8 mouse cellular contexts compared by ENCODE assay signal in genomic region chr4:130665176-130665575, GRCm38 (mm10). TPM values are rescaled to one million over a fixed set of nuclear protein-coding genes. Genes with fewer than 3 reads are reported as not detected.
A peak's percentile ranks its signal among the peaks of the same experiment; 100 is the strongest.
DNase-seq lines count a peak whose midpoint lies in the region; ATAC-seq and TF ChIP-seq lines count a peak whose summit lies in the region.

No protein-coding gene starts in this region.

- peak overlapping the region; percentile 70 for H3K4me2 ChIP-seq in forebrain, postnatal 0 days (ENCODE audit: low read depth)
- H3K4me2 ChIP-seq in liver, embryonic 13.5 days = peak overlapping the region; percentile 72
- H3K4me2 ChIP-seq in stomach, embryonic 16.5 days (ENCODE audit: low read depth, low read length) = peak overlapping the region; percentile 77

- H3K9ac ChIP-seq in forebrain, postnatal 0 days = no peak overlapping the region
- peak overlapping the region; percentile 99 for H3K9ac ChIP-seq in liver, embryonic 13.5 days
- no peak overlapping the region for H3K9ac ChIP-seq in stomach, embryonic 16.5 days (ENCODE audit: low read length)

- H3K36me3 ChIP-seq in megakaryocyte, embryonic 14.5 days (replicated peaks; ENCODE audit: low read length) = peaks cover 16% of the 10 kb centered on the region
- peaks cover 3% of the 10 kb centered on the region; the same call in 1 of the 2 replicates for H3K36me3 ChIP-seq in forebrain, postnatal 0 days (ENCODE audit: insufficient read depth)
- peaks cover 16% of the 10 kb centered on the region for H3K36me3 ChIP-seq in liver, embryonic 13.5 days
- H3K36me3 ChIP-seq in stomach, embryonic 16.5 days (ENCODE audit: control insufficient read depth, insufficient read depth, low read length) = no peaks in the 10 kb centered on the region

- no peaks in the 10 kb centered on the region for H3K27me3 ChIP-seq in megakaryocyte, embryonic 14.5 days (replicated peaks)
- H3K27me3 ChIP-seq in forebrain, postnatal 0 days (ENCODE audit: insufficient read depth, low read length) = no peaks in the 10 kb centered on the region
- H3K27me3 ChIP-seq in liver, embryonic 13.5 days = no peaks in the 10 kb centered on the region
- no peaks in the 10 kb centered on the region for H3K27me3 ChIP-seq in stomach, embryonic 16.5 days (ENCODE audit: control insufficient read depth, insufficient read depth, low read length)

- H3K27ac ChIP-seq in forebrain, postnatal 0 days (ENCODE audit: low read depth, low read length) = no peak overlapping the region
- peak overlapping the region; percentile 95 for H3K27ac ChIP-seq in liver, embryonic 13.5 days
- H3K27ac ChIP-seq in stomach, embryonic 16.5 days (ENCODE audit: low read length) = no peak overlapping the region

- peaks cover 57% of the 10 kb centered on the region for H3K4me1 ChIP-seq in megakaryocyte, embryonic 14.5 days
- H3K4me1 ChIP-seq in forebrain, postnatal 0 days (ENCODE audit: insufficient read depth) = peaks cover 28% of the 10 kb centered on the region
- peaks cover 70% of the 10 kb centered on the region for H3K4me1 ChIP-seq in liver, embryonic 13.5 days (replicated peaks)
- peaks cover 27% of the 10 kb centered on the region for H3K4me1 ChIP-seq in stomach, embryonic 16.5 days (ENCODE audit: control insufficient read depth, insufficient read depth, low read length)

- ATAC-seq in megakaryocyte, adult 5-6 weeks (ENCODE audit: poor library complexity, severe bottlenecking) = no peak
- ATAC-seq in forebrain, postnatal 0 days = no peak
- no peak for ATAC-seq in liver, embryonic 13.5 days (ENCODE audit: low read depth)
- ATAC-seq in stomach, embryonic 16.5 days (ENCODE audit: insufficient read depth, low FRiP score) = no peak

- H3K9me3 ChIP-seq in megakaryocyte, embryonic 14.5 days = no peaks in the 10 kb centered on the region
- no peaks in the 10 kb centered on the region for H3K9me3 ChIP-seq in forebrain, postnatal 0 days (ENCODE audit: low read length)
- no peaks in the 10 kb centered on the region for H3K9me3 ChIP-seq in liver, embryonic 13.5 days (replicated peaks)
- no peaks in the 10 kb centered on the region for H3K9me3 ChIP-seq in stomach, embryonic 16.5 days (replicated peaks; ENCODE audit: control insufficient read depth, low read length)

- peak overlapping the region; percentile 97 for H3K4me3 ChIP-seq in megakaryocyte, embryonic 14.5 days (replicated peaks)
- H3K4me3 ChIP-seq in forebrain, postnatal 0 days (ENCODE audit: low read depth, low read length) = no peak overlapping the region
- H3K4me3 ChIP-seq in liver, embryonic 13.5 days (replicated peaks) = peak overlapping the region; percentile 98
- H3K4me3 ChIP-seq in stomach, embryonic 16.5 days (replicated peaks; ENCODE audit: low read length) = peak overlapping the region; percentile 19

- TF ChIP-seq CTCF in forebrain, postnatal 0 days (IDR thresholded peaks at IDR 0.05; ENCODE audit: low read depth) = no peak

- DNase-seq in forebrain, postnatal 0 days = no peak
- DNase-seq in liver, embryonic 13.5 days = no peak
- no peak for DNase-seq in cerebellum, adult 9-11 months
- no peak for DNase-seq in layer of hippocampus, adult 9-10 months (ENCODE audit: low spot score)
- no peak for DNase-seq in layer of hippocampus, adult 8-10 months (ENCODE audit: low spot score in 2 of 2)

- WGBS in forebrain, postnatal 0 days = 3% methylated on average over 1 of the region's 1 CpGs
- 0% methylated on average over 1 of the region's 1 CpGs for WGBS in liver, embryonic 13.5 days (ENCODE audit: insufficient replicate concordance)
- WGBS in stomach, embryonic 16.5 days = 0% methylated on average over 1 of the region's 1 CpGs

RNA-seq across cellular contexts. Expression of gene Pum1, which starts 2.1 kb away (rescaled TPM):
- polyA plus RNA-seq in megakaryocyte, embryonic 14.5 days (2012; ENCODE audit: insufficient read depth, low replicate concordance) = 6.7 and 7.0 TPM in 2 replicates
- total RNA-seq in megakaryocyte, adult 5-6 weeks (2015) = 37.2 and 37.5 TPM in 2 replicates
- total RNA-seq in megakaryocyte, adult 5-6 weeks (2017) = 31.4 and 32.1 TPM in 2 replicates
- 76.9 and 84.6 TPM in 2 replicates for total RNA-seq in forebrain, postnatal 0 days (2014; rRNA removed)
- polyA plus RNA-seq in forebrain, postnatal 0 days (2015; fragmentation: Nextera tagmentation; extraction: Ambion mirVana) = 59.8 and 85.6 TPM in 2 replicates
- polyA plus RNA-seq in liver, embryonic 13.5 days (2015; fragmentation: Nextera tagmentation; extraction: Ambion mirVana) = 29.7 and 36.1 TPM in 2 replicates
- 73.3 and 79.7 TPM in 2 replicates for polyA plus RNA-seq in stomach, embryonic 16.5 days (2015; fragmentation: Nextera tagmentation; extraction: Ambion mirVana)
- total RNA-seq in layer of hippocampus, adult 8-10 months (2022) = 100 to 1,000 TPM; 106 to 122 (median 113) TPM
